Mouse (Mus musculus) embryo, embryonic 10 days (tissue): ENCODE measurements around the gene Ntrk3.

ENCODE experiments used
- DNase-seq: peaks from one replicate; pipeline ENCODE4 v3.0.0-alpha.2; 2015; ENCODE audit warnings: low spot score

Ntrk3 gene

GRCm38 (mm10) chr7:78519689-78520088 is 218.1 kb downstream of the Ntrk3 start:
- no peak for DNase-seq

- no peak for DNase-seq
Measured at GRCm38 (mm10) chr7:78518760-78519363, 218.9 kb downstream of the Ntrk3 start.

- DNase-seq = peak; percentile 42
Measured at GRCm38 (mm10) chr7:78515042-78515609, 222.7 kb downstream of the Ntrk3 start.

- DNase-seq = no peak
Measured at GRCm38 (mm10) chr7:78507032-78507611, 230.7 kb downstream of the Ntrk3 start.

GRCm38 (mm10) chr7:78500863-78501262 is 236.9 kb downstream of the Ntrk3 start:
- DNase-seq = no peak

GRCm38 (mm10) chr7:78499970-78500369 is 237.8 kb downstream of the Ntrk3 start:
- no peak for DNase-seq

GRCm38 (mm10) chr7:78498356-78498755 is 239.5 kb downstream of the Ntrk3 start:
- no peak for DNase-seq

GRCm38 (mm10) chr7:78497819-78498218 is 240.0 kb downstream of the Ntrk3 start:
- peak; percentile 55 for DNase-seq

GRCm38 (mm10) chr7:78493591-78493990 is 244.2 kb downstream of the Ntrk3 start:
- DNase-seq = no peak

GRCm38 (mm10) chr7:78491176-78491575 is 246.6 kb downstream of the Ntrk3 start:
- DNase-seq = peak; percentile 23

GRCm38 (mm10) chr7:78484290-78484689 is 253.5 kb downstream of the Ntrk3 start:
- DNase-seq = no peak

GRCm38 (mm10) chr7:78483729-78484128 is 254.1 kb downstream of the Ntrk3 start:
- no peak for DNase-seq

- no peak for DNase-seq
Measured at GRCm38 (mm10) chr7:78483061-78483460, 254.8 kb downstream of the Ntrk3 start.

- DNase-seq = no peak
Measured at GRCm38 (mm10) chr7:78478881-78479280, 258.9 kb downstream of the Ntrk3 start.

- DNase-seq = no peak
Measured at GRCm38 (mm10) chr7:78471755-78472154, 266.1 kb downstream of the Ntrk3 start.

GRCm38 (mm10) chr7:78471270-78471669 is 266.5 kb downstream of the Ntrk3 start:
- no peak for DNase-seq

GRCm38 (mm10) chr7:78462605-78463004 is 275.2 kb downstream of the Ntrk3 start:
- DNase-seq = no peak

GRCm38 (mm10) chr7:78459021-78459420 is 278.8 kb downstream of the Ntrk3 start:
- DNase-seq = no peak

GRCm38 (mm10) chr7:78451666-78452065 is 286.1 kb downstream of the Ntrk3 start:
- DNase-seq = no peak

- no peak for DNase-seq
Measured at GRCm38 (mm10) chr7:78449909-78450592, 287.8 kb downstream of the Ntrk3 start.

GRCm38 (mm10) chr7:78448841-78449240 is 289.0 kb downstream of the Ntrk3 start:
- DNase-seq = no peak

- DNase-seq = no peak
Measured at GRCm38 (mm10) chr7:78443373-78444036, 294.3 kb downstream of the Ntrk3 start.

- DNase-seq = no peak
Measured at GRCm38 (mm10) chr7:78441706-78442105, 296.1 kb downstream of the Ntrk3 start.
